Mouse (Mus musculus) urinary bladder, postnatal 10 days (tissue): Measurements from ENCODE around the gene Zbtb43.

ENCODE experiments used
- DNase-seq: peaks from one replicate; pipeline ENCODE4 v3.0.0; 2022; ENCODE audit warnings: low spot score

Zbtb43 gene

GRCm38 (mm10) chr2:33454816-33455215 is 13.5 kb downstream of the Zbtb43 start:
- DNase-seq, result no peak

GRCm38 (mm10) chr2:33453476-33453875 is 14.9 kb downstream of the Zbtb43 start:
- no peak for DNase-seq

- DNase-seq, result no peak
These were observed 15.6 kb downstream of the Zbtb43 start for GRCm38 (mm10) chr2:33452721-33453120.

- no peak for DNase-seq
These were observed 16.2 kb downstream of the Zbtb43 start for GRCm38 (mm10) chr2:33452140-33452539.

GRCm38 (mm10) chr2:33451038-33451978 is 17.1 kb downstream of the Zbtb43 start:
- DNase-seq, result no peak

- no peak for DNase-seq
These were observed 19.1 kb downstream of the Zbtb43 start for GRCm38 (mm10) chr2:33449119-33449873.

GRCm38 (mm10) chr2:33446796-33447195 is 21.6 kb downstream of the Zbtb43 start:
- DNase-seq, result no peak

GRCm38 (mm10) chr2:33445741-33446140 is 22.6 kb downstream of the Zbtb43 start:
- no peak for DNase-seq

GRCm38 (mm10) chr2:33444862-33445261 is 23.5 kb downstream of the Zbtb43 start:
- no peak for DNase-seq

GRCm38 (mm10) chr2:33444358-33444757 is 24.0 kb downstream of the Zbtb43 start:
- DNase-seq, result peak; percentile 58

GRCm38 (mm10) chr2:33442701-33443100 is 25.7 kb downstream of the Zbtb43 start:
- no peak for DNase-seq

GRCm38 (mm10) chr2:33440893-33441292 is 27.5 kb downstream of the Zbtb43 start:
- DNase-seq, result no peak

GRCm38 (mm10) chr2:33439980-33440670 is 28.2 kb downstream of the Zbtb43 start:
- no peak for DNase-seq

GRCm38 (mm10) chr2:33439471-33439881 is 28.9 kb downstream of the Zbtb43 start:
- no peak for DNase-seq

GRCm38 (mm10) chr2:33438377-33438776 is 30.0 kb downstream of the Zbtb43 start:
- no peak for DNase-seq

GRCm38 (mm10) chr2:33437184-33437583 is 31.2 kb downstream of the Zbtb43 start:
- no peak for DNase-seq

GRCm38 (mm10) chr2:33436035-33436580 is 32.3 kb downstream of the Zbtb43 start:
- no peak for DNase-seq

GRCm38 (mm10) chr2:33435036-33435650 is 33.2 kb downstream of the Zbtb43 start:
- no peak for DNase-seq

GRCm38 (mm10) chr2:33432877-33433276 is 35.5 kb downstream of the Zbtb43 start:
- DNase-seq, result no peak

GRCm38 (mm10) chr2:33430771-33431699 is 37.3 kb downstream of the Zbtb43 start, which contains the start of gene Zbtb34:
TSS of gene Zbtb34 (minus strand) at chr2:33431324.
- no peak for DNase-seq
